Mouse (Mus musculus): ENCODE measurements around the gene Olfml3.

The Olfml3 gene

DNA sequence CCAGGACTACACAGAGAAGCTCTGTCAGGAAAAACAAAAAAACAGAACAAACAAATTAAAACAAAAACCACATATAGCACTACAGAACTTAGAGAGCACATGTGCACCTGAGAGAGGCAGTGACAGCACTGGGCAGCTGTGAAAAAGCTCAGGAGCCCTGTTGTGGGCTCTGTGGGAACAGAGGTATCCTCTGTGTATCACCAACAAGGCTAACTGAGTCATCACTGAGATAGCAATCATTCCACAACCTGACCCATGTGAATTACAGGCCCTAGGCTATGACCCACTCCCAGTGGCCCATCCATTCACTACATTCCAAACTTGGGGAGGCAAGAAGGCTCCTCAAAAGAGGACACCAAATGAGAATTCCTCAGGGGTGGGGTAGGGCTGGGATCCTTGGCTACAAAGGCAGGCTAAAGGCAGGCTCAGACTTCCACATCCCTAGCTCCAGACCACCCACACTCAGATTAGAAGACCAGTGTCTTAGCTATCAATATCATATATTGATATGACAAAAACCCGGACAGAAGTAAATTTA is 41.3 kb downstream of the Olfml3 start:
- no peak for DNase-seq

- no peak for DNase-seq
These were observed 42.2 kb downstream of the Olfml3 start for GRCm38 (mm10) chr3:103695556-103695955.

DNA sequence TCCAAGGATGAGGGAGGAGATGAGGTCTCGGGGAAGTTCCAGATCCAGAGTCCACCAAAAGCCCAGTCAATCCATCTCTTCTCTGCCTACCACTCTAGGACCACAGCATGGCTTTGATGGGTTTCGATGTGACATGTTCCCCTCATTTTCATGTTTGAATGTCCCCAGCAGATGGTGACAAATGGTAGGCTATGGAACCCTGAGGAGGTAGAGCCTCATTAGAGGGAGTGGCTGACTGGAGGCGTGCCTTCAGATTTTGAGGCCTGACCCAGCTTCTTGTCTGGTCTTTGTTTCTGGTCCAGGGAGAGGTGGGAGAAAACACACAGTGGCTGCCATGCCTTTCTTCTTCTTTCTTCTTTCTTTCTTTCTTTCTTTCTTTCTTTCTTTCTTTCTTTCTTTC is 47.3 kb downstream of the Olfml3 start:
- DNase-seq: peak; percentile 54

GRCm38 (mm10) chr3:103689043-103689442 is 48.8 kb downstream of the Olfml3 start:
- DNase-seq: no peak

GRCm38 (mm10) chr3:103683966-103684319 is 53.9 kb downstream of the Olfml3 start:
- no peak for DNase-seq

- no peak for DNase-seq
These were observed 54.4 kb downstream of the Olfml3 start for GRCm38 (mm10) chr3:103683234-103683965.

- no peak for DNase-seq
These were observed 55.3 kb downstream of the Olfml3 start for GRCm38 (mm10) chr3:103682473-103682872.

DNA sequence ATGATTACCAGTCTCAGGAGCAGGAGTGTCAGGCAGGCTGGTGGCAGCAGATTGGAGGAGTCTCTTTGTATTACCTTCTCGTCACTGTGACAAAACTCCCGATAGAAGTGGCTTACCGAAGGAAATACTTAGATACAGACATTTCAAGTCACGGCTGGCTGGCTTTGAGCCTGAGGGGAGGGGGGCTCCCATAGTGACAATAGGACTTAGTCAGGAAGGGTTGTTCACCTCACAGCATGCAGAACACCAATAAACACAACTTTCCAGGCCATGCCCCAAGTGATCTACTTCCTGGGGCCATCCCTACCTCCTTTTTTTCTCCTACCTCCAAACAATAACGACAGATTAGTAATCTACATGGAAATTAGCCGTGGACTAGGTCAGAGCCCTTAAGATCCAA is 59.0 kb downstream of the Olfml3 start:
- DNase-seq: no peak

DNA sequence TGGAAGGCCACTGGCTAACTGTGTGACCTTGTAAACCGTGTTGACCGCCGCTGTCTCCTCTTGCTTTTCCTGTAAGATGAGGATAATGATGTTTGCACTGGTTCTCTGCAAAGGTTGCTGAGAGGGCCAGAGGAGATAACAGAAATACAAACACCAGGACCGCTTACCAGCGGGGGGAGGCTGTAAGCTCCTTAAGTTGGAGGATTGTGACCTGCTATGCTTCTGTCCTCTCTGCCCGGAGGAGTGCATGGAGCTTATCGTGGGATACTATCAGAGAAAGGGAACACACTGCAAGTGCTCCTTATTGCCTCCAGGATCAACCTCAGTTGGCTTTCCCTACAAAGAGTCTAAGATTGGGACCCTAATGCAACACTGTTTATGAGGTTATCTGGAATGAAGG is 65.1 kb downstream of the Olfml3 start:
- no peak for DNase-seq

Measured in lung, postnatal 10 days (tissue).